Mouse (Mus musculus) gastrocnemius, postnatal 14 days (tissue): ENCODE data around the gene Kcnj9. TPM values are rescaled to one million over a fixed set of nuclear protein-coding genes. Genes with fewer than 3 reads are reported as not detected.

ENCODE experiments used
- DNase-seq: peaks from one replicate; pipeline ENCODE4 v3.0.0; 2021; ENCODE audit warnings: mixed read lengths
- intact Hi-C: fragments of 180-260 bp; cut with DNase I; formaldehyde crosslinking; loops from one replicate; pipeline ENCODE4 v1.15.1; 2025; ENCODE audit warnings: low total_unique reads
- total RNA-seq, 2 experiments: library from RNA; stranded (reverse); gene quantifications; 2 replicates each; pipeline ENCODE4 v1.2.3; 2021

Kcnj9 gene
- total RNA-seq, 2 experiments from 2014 or later, result not detected

DNA sequence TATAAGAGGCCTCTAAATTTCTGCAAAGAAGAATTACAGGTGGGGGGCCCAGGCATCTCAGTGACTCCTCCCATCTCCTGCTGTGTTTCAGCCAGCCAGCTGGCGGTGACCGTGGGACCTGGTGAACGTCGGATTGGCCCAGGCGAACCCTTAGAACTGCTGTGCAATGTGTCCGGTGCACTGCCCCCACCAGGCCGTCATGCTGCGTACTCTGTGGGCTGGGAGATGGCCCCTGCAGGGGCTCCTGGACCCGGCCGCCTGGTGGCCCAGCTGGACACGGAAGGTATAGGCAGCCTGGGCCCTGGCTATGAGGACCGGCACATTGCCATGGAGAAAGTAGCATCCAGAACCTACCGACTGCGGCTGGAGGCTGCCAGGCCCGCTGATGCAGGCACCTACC, 11.2 kb downstream of the Kcnj9 start:
- intact Hi-C loops, result loop anchor here (10.0 kb wide), 1 partner anchor 203 kb away; no protein-coding TSS in a partner anchor
- DNase-seq, result no peak

DNA sequence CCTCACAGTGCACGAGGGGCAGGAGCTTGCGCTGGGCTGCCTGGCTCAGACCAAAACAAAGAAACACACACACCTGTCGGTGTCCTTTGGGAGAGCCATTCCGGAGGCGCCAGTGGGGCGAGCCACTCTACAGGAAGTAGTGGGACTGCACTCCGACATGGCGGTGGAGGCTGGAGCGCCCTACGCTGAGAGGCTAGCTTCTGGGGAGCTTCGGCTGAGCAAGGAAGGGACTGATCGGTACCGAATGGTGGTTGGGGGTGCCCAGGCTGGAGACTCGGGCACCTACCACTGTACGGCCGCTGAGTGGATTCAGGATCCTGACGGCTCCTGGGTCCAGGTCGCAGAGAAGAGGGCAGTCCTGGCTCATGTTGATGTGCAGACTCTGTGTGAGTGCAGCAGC, 11.7 kb downstream of the Kcnj9 start:
- intact Hi-C loops, result loop anchor here (10.0 kb wide), 1 partner anchor 203 kb away; no protein-coding TSS in a partner anchor
- no peak for DNase-seq

DNA sequence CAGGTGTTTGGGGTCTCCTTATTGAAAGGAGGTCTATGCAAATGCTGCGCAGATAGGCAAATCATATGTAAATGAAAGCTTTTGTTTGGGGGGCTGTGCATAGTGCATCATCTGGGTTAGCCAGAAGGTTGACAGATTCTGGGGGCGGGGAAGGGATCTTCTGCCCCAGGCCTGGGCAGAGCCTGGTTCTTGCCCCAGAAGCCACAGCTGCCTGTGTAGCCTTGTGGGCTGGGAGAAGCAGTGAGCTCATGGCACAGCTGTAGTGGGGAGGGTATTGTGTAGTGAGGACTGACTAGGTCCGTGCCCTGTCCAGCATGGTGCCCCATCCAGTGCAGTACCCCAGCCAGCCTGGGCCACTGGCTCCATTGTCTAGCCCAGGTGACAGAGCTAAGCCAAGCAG, 14.2 kb downstream of the Kcnj9 start:
- no peak for DNase-seq
- intact Hi-C loops, result loop anchor here (10.0 kb wide), 1 partner anchor 200 kb away; no protein-coding TSS in a partner anchor

DNA sequence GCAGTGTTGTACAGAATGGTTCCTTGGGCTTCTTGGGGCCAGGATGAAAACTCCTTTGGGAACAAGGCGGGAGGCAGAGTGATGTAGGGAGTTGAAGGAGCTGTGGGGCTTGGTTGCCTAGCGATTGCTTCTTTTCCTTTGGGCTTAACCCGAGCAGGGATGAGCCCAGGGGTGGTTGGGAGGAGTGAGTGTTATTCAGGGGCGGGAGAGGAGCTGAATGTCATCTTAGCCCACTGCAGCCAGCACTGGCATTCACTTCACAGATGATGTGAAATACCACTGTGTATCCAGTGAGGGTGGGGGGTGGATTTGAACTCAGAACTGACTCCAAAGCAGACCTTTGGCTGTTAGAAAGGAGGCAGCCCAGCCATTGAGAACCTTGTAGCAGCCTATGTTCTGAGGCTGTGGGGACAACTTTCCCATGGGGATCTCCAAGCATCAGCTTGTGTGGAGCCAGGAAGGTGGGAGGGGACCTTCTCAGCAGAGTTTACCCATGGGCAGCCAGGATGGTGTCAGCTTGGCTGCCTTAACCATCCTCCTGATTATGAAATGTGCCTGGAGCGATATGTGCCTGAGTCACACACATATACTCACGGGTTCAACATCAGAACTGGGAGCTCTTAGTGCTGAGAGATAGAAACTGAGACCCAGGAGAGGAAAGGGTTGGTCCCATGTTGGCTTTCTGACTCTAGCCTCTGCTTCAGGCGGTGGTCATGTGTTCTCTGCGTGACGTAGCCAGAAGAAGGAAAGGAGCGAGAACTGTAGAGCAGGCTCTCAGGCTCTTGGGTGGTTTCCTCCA, 15.3 kb downstream of the Kcnj9 start:
- DNase-seq, result no peak
- intact Hi-C loops, result loop anchor here (10.0 kb wide), 1 partner anchor 199 kb away; no protein-coding TSS in a partner anchor

DNA sequence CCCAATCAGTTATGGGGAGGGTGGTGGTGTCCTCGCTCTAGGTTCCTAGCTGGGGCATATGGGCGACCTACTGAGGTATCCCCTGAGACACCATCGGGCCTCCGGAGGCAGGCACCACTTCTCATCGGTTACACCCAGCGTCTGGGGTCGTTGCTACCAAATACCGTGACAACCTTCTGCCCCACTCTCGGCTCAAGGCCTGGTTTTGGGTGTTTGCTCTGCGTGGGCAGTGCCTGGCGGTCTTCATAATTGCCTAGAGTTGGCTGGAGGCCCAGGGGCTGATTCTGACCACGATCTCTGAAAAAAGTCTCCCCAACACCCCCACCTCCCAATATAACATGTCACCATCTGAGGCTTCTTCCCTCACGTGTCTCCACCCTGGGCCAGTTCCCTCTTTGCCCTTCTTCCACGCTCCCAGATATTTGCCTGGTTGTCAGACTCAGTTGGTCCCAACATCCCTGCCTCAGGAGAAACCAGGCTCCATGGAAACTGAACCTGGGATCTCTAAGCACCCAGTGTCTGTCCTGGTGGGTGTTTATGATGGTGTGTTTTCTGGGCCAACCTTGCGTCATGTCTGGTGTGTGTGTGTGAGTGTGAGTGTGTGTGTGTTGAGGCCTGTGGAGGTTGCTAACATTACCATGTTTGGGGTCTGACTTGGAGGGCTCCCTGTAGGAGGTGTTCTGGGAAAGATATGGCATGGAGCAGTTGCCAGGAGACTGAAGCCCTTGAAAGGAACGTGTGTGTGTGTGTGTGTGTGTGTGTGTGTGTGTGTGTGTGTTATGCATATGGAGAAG, 16.2 kb downstream of the Kcnj9 start:
- DNase-seq, result no peak

DNA sequence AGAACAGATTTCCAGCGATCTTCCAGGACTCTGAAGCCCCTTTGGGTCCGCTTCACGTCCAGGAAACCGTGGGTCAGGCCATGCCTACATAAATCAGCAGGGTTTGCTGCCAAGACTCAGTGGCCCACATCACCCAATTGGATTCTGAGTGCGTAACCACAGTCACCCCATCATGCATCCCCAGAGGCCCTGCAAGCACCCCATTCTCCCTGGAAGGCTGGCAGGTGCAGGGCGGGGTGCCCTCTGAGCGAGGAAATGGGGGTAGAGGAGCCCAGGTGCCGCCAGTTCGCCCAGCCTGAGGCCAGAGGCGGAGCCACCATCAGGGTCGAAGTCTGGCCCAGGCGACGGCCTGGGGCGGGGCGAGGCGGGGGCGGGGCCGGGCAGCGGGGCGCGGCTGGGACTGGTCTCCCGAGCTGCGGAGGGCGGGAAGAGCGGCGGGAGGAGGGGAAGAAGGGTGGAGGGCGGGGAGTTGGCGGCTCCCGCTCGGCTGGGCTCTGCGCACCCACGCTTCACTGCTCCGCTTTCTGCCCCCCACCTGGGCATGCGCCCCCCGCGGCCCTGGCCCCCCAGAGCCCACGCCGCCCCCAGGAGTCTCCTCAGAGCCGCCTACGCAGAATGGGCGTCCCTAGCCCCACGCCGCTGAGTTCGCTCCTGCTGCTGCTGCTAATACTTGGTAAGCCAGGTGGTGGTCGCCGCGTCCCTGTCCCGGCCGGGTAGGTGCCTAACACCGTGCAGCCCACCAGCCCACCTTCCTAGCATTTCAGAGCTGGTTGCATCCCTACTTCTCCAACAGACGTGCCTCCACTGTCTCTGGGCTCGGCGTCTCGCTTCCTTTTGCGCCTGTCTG, 17.0 kb downstream of the Kcnj9 start:
- intact Hi-C loops, result loop anchor here (10.0 kb wide), 1 partner anchor 197 kb away; no protein-coding TSS in a partner anchor
- peak; percentile 91 for DNase-seq

More for the DNA sequence above, 16.2 kb downstream of the Kcnj9 start:
- intact Hi-C loops, result loop anchor here (10.0 kb wide), 1 partner anchor 198 kb away; no protein-coding TSS in a partner anchor

DNA sequence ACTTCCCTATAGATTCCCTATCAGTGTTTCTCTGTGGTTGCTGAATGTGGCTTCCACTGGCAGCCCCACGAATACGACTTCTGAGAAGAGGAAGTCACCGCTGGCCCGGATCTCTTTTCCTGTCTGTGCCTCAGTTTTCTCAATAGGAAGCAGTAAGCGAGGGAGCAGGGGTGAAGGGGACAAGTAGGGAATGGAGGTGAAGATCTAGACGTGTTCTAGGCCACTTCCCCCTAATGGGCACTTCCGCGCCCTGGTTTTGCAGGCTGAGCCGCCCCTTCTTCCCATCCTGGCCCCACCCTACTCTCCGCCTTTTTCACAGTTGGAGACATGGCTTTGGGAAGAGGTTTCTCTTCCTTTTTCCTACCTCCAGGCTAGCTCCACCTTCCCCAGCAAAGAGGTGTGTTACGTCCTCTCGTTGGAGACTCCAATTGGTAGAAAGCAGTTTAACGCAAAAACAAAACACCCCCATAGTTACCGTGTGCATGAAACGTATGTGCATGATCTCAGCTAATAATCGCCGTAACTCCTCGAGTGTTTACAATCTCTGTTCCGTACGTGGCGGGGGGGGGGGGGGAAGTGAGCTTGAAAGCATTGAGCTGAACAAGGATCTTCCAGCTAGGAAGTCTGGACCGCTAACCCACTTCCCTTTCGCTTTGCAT, 17.7 kb downstream of the Kcnj9 start:
- intact Hi-C loops, result loop anchor here (10.0 kb wide), 1 partner anchor 197 kb away; no protein-coding TSS in a partner anchor

DNA sequence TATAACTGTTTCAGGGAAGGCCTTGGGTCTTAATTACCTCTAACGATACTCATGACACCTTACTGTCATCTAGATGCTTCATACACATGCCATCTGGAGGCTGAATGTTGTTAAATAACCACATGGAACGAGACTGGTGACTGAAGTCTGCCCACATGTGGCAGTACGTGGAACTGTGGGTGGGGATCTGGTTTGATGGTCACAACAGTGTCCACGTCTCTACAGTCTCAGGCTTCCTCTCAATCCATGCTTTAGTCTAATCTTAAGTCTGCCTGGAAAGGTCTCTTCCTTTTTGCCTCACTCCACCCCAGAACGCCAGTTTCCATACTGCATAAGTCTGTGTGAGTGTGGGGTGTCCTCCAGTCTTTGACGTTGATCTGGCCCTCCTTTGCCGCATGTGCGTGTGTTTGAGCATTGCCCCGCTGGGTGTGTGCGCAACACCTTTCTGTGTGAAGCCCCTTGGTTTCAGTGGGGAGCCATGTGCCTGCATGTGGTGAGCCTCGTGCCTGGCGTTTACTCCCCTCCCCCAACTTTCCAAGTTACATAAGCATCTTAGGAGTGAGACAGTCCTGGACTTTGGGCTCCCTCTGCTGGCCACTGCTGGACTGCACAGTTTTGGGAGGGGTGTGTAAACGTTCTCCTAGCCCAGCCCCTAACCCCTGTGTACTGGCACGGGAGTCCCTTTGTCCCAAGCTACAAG, 19.3 kb downstream of the Kcnj9 start:
- DNase-seq, result peak; percentile 89
- intact Hi-C loops, result loop anchor here (10.0 kb wide), 1 partner anchor 195 kb away; no protein-coding TSS in a partner anchor

More for the DNA sequence above, 17.7 kb downstream of the Kcnj9 start:
- peak; percentile 64 for DNase-seq

DNA sequence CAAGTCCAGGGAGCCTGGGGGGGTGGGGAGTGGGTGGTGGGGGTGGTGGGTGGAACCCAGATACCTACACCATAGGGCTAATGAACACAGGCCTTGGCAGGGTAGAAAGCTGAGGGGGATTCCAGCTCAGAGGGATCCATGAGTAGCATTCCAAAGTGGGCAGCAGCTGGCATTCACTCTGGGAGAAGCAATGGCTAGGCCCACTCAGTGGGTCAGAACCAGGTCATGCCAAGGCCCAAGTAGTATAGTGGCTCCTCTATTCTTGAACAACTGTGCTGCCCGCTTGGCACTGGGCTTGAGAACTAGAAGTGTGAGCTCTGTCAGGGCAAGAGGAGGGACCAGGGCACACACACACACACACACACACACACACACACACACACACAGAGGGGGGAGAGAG, 20.7 kb downstream of the Kcnj9 start:
- DNase-seq, result no peak
- intact Hi-C loops, result no loop called here

DNA sequence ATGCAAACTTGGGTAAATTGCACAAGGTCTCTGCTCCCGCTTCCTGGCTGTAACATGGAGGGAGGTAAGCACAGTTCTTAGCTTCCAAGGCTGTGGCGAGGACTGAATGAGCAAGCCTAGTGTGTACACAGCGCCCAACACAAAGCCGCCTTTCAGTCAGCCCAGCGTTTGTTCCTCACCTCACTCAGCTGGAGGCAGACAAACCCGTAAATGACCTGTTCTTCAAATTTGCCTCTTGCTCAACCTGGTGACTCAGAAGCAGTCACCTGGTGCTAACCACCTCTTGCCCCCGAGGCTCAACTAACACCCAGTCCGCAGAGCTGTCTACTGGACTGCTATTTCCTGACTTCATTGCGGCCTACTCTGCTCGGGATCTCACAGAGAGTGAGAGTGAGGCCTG, 21.2 kb downstream of the Kcnj9 start:
- DNase-seq, result no peak
- intact Hi-C loops, result no loop called here

DNA sequence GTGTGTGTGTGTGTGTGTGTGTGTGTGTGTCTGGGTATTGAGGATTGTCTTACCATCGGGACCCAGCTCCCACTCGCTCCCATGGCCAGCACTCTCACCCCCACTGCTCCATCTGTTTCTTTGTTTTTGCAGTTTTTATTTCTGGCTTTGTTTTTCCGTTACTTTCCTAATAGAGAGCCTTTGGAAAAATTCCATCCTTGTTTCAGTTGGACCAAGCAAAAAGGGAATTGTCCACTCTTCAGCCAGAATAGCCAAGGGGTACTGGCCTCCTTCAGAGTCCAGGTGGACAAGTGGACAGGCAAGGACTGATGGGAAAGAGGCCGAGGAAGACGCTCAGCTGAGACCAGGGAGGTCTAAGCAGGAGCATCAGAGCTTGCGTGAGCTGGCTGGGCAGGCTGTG, 22.2 kb downstream of the Kcnj9 start:
- intact Hi-C loops, result no loop called here
- DNase-seq, result no peak

DNA sequence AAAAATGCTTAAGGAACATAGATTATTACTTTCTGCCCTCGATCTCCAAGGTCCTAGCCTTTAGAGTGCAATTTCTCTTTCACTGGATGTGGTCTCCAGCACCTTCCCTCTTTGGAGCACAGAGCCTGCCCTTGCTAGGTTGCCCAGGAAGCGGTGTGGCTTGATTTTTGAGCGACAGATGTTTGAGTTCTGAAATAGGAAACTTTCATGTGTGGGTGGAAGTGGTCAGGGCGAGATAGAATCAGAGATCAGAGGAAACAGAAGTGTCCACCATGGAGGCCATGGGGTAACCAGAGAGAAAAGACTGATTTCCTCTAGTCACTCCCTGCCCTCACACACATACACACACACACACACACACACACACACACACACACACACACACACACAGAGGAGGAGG, 22.9 kb downstream of the Kcnj9 start:
- intact Hi-C loops, result no loop called here

DNA sequence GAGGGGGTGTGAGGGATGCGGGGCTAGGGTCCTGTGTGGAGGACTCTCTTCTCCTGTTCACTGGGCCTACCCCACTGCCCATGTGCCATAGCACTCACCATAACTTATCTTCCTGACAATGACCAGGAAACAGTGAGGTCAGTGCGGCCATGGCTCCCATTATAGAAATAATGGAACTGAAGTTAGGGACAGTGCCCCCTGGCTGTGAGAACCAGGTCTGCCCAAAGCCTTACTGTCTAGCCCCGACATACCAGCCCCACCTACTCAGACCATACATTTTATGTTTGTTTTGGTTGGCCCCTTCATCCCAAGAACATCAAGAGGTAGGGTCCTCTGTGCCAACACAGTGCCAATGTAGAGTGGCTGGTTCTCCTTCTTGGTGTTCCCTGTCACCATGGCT, 23.5 kb downstream of the Kcnj9 start:
- intact Hi-C loops, result no loop called here

More for the DNA sequence above, 22.9 kb downstream of the Kcnj9 start:
- no peak for DNase-seq

DNA sequence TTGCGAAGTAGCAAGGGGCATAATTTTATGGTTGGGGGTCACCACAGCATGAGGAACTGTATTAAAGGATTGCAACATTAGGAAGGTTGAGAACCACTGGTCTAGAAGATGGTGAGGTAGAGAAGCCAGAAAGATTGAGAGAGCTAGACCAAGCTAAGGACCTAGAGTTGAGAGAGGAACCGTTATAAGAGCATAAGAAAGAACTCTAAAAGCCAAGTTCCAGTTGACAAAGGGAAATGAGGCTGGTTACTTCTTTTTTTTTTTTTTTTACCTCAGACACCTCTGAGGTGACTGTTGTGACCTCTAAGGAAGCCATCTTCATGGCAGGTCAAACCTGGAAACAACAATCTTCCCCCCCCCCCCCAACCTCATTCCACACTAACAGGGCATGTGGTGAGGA, 24.0 kb downstream of the Kcnj9 start:
- intact Hi-C loops, result no loop called here
- no peak for DNase-seq

More for the DNA sequence above, 23.5 kb downstream of the Kcnj9 start:
- DNase-seq, result no peak

DNA sequence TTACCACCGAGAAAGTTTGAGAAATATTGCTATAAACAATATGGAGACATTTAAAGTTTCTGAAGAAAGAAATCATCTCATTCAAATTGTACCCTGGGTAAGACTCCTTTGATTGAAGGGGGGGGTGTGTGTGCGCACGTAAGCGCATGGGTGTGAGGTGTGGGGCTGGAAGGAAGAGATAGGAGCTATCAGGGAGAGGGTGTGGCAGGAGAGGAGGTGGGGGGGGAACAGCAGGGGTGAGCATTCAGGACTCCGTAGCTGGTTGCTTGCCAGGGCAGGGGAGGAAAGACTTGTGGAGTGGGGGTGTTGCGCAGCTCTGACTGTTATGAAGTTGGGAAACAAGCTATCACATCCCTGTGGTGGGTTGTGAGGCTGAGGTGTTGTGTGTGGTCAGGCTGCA, 24.7 kb downstream of the Kcnj9 start:
- DNase-seq, result no peak
- intact Hi-C loops, result no loop called here

DNA sequence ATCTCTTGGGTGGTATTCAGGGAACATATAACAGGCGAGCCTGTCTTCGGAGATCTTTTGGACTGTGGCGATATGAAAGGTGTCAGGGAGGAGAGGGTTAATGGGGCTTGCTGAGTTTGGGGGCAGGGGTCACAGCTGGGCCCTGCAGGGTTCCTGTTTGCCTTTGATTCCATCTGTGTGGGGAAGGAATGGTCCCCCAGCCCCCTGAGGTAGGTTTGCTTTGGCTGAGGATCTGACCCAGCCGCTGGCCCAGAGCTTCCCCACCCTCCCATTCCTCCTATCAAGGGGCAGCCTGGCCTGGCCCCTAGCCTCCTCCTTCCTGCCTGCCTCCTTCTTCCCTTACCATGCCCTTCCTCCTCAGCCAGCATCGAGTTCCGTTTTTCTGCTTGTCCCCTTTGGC, 26.3 kb downstream of the Kcnj9 start:
- no peak for DNase-seq
- intact Hi-C loops, result no loop called here

DNA sequence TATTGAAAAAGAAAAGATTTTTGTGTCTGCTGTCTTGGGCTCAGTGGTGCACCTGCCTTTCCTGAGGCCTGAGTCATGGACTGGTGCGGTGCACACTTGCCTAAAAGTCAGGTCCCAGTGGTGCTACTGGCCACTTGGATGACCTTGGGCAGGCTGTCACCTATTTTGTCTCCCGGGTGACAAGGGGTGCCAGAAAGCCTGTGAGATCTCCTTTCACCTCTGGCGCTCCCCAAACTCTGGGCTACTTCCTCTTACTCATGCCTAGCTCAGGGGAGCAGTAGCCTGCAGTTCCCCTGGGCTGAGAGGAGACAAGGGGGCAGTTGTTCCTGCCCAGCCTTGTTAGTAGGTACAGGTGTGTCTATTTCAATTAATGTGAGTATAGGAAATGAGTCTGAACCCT, 26.8 kb downstream of the Kcnj9 start:
- intact Hi-C loops, result no loop called here
- no peak for DNase-seq

DNA sequence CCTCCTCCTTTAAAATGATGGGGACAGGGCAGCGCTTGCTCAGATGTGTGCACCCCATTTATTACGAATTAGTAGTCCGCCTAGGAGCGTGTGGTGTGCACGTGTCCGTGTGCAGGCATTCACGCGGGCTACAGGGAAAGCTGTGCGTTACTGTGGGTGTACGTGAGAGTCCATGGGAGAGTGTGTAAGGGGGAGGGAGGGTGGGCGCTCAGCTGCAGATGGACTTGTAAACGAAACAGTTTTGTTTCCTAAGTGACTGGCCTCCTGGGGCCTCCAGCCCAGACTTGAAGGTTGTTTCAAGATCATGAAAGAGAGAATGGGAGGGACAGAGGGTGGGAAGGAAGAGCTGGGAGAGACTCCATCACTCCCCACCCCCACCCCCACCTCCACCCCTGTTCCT, 27.9 kb downstream of the Kcnj9 start:
- no peak for DNase-seq
- intact Hi-C loops, result no loop called here
